ENCODE assay signal across 8 mouse cellular contexts in genomic region chr2:127430238-127430637, GRCm38 (mm10). TPM values are rescaled to one million over a fixed set of nuclear protein-coding genes. Genes with fewer than 3 reads are reported as not detected.
DNase-seq lines count a peak whose midpoint lies in the region; ATAC-seq lines count a peak whose summit lies in the region.

No protein-coding gene starts in this region.

- 0 out of 2 replicates have a peak, but pooled peaks cover 4% of the 10 kb centered on the region for H3K27me3 ChIP-seq in heart, embryonic 12.5 days (replicated peaks)
- no peaks in the 10 kb centered on the region for H3K27me3 ChIP-seq in embryonic facial prominence, embryonic 10.5 days (replicated peaks; ENCODE audit: low read depth, poor library complexity, severe bottlenecking)

- 21% methylated on average over 3 of the region's 3 CpGs for WGBS in heart, embryonic 12.5 days
- WGBS in embryonic facial prominence, embryonic 10.5 days: 23% methylated on average over 3 of the region's 3 CpGs
- WGBS in large intestine, adult 2 months: 14% methylated on average over 3 of the region's 3 CpGs

- H3K9me3 ChIP-seq in heart, embryonic 12.5 days (replicated peaks): no peaks in the 10 kb centered on the region
- no peaks in the 10 kb centered on the region for H3K9me3 ChIP-seq in embryonic facial prominence, embryonic 10.5 days

- H3K27ac ChIP-seq in heart, embryonic 12.5 days (ENCODE audit: poor library complexity, severe bottlenecking): no peak overlapping the region
- H3K27ac ChIP-seq in embryonic facial prominence, embryonic 10.5 days (replicated peaks): no peak overlapping the region

- no peak overlapping the region for H3K4me3 ChIP-seq in heart, embryonic 12.5 days
- H3K4me3 ChIP-seq in embryonic facial prominence, embryonic 10.5 days: no peak overlapping the region

- no peak overlapping the region for H3K4me2 ChIP-seq in heart, embryonic 12.5 days

- H3K9ac ChIP-seq in heart, embryonic 12.5 days: no peak overlapping the region

- H3K4me1 ChIP-seq in heart, embryonic 12.5 days (replicated peaks): no peaks in the 10 kb centered on the region; the same call in none of the 2 replicates
- H3K4me1 ChIP-seq in embryonic facial prominence, embryonic 10.5 days: no peaks in the 10 kb centered on the region

- no peak for ATAC-seq in heart, embryonic 12.5 days (ENCODE audit: insufficient number of reproducible peaks, low FRiP score)

- DNase-seq in heart, adult 18-20 months: peak; percentile 33 to 69
- DNase-seq in urinary bladder, postnatal 25 days (ENCODE audit: low spot score): peak; percentile 7
- DNase-seq in urinary bladder, adult 18-20 months (ENCODE audit: low spot score in 2 of 2): no peak
- peak; percentile 27 for DNase-seq in embryonic facial prominence, embryonic 10.5 days (ENCODE audit: low spot score)
- peak; percentile 6 for DNase-seq in large intestine, adult 2 months (ENCODE audit: low read depth, low spot score)
- DNase-seq in lung, postnatal 14 days: peak; percentile 39
- no peak for DNase-seq in urinary bladder, postnatal 10 days (ENCODE audit: low spot score)

- peaks cover 17% of the 10 kb centered on the region; the same call in 1 of the 2 replicates for H3K36me3 ChIP-seq in heart, embryonic 12.5 days
- H3K36me3 ChIP-seq in embryonic facial prominence, embryonic 10.5 days (replicated peaks): peaks cover 24% of the 10 kb centered on the region

RNA-seq across cellular contexts. Expression of gene Gpat2, which starts 5.2 kb away (rescaled TPM):
- total RNA-seq in heart, adult 18-20 months (2021): not detected
- 0.44 and 0.45 TPM in 2 replicates for polyA plus RNA-seq in heart, embryonic 12.5 days (2016; fragmentation: Nextera tagmentation; extraction: Ambion mirVana)
- polyA plus RNA-seq in embryonic facial prominence, embryonic 10.5 days (2016; fragmentation: Nextera tagmentation; extraction: Ambion mirVana): 0.12 and 0.26 TPM in 2 replicates
- polyA plus RNA-seq in large intestine, adult 2 months (2012; rRNA removed): 0.12 and 0.16 TPM in 2 replicates

RNA-seq across cellular contexts. Expression of gene Fahd2a, which starts 14.1 kb away (rescaled TPM):
- total RNA-seq in heart, adult 18-20 months (2021): 10 to 100 TPM; 48.1 to 52.5 TPM
- polyA plus RNA-seq in heart, embryonic 12.5 days (2016; fragmentation: Nextera tagmentation; extraction: Ambion mirVana): 26.2 and 29.0 TPM in 2 replicates
- 22.9 and 23.1 TPM in 2 replicates for polyA plus RNA-seq in embryonic facial prominence, embryonic 10.5 days (2016; fragmentation: Nextera tagmentation; extraction: Ambion mirVana)
- polyA plus RNA-seq in large intestine, adult 2 months (2012; rRNA removed): 10.9 and 11.6 TPM in 2 replicates

Comparison
In these comparisons a context has a peak if more than half of its experiments do, and no peak if none do; other contexts are left out.
1. DNase-seq: peak in heart, adult 18-20 months (2 of 2), urinary bladder, postnatal 25 days (single experiment), embryonic facial prominence, embryonic 10.5 days (single experiment), large intestine, adult 2 months (single experiment) and lung, postnatal 14 days (single experiment); none in urinary bladder, adult 18-20 months (0 of 2) and urinary bladder, postnatal 10 days (single experiment).